Mouse (Mus musculus) hindbrain, embryonic 12.5 days (tissue): ENCODE measurements around the gene Arhgef38. TPM values are rescaled to one million over a fixed set of nuclear protein-coding genes. Genes with fewer than 3 reads are reported as not detected.

Source experiments
- ATAC-seq: fragments of 200-750 bp; cut with Nextera tagmentation; 2 replicates; pipeline ENCODE4 v1.8.0; 2017; ENCODE audit warnings: moderate TSS enrichment; ENCODE audit not compliant: low FRiP score
- H3K27ac ChIP-seq: fragments of 300-500 bp; sonication (generic); 2 replicates; pipeline ENCODE4 v1.5.1; 2016; ENCODE audit warnings: mild to moderate bottlenecking
- H3K27me3 ChIP-seq: fragments of 300-500 bp; sonication (generic); 2 replicates; pipeline ENCODE4 v1.6.1; 2016; ENCODE audit warnings: mild to moderate bottlenecking
- H3K36me3 ChIP-seq: fragments of 300-500 bp; sonication (generic); 2 replicates; pipeline ENCODE4 v1.6.1; 2016; ENCODE audit warnings: mild to moderate bottlenecking
- H3K4me1 ChIP-seq: fragments of 300-500 bp; sonication (generic); 2 replicates; pipeline ENCODE4 v1.6.1; 2016
- H3K4me2 ChIP-seq: fragments of 300-500 bp; sonication (generic); replicated peaks from 2 replicates; pipeline ENCODE4 v1.6.1; 2016; ENCODE audit warnings: mild to moderate bottlenecking
- H3K4me3 ChIP-seq: fragments of 300-500 bp; sonication (generic); 2 replicates; pipeline ENCODE4 v1.5.1; 2016; ENCODE audit warnings: mild to moderate bottlenecking
- H3K9ac ChIP-seq: fragments of 300-500 bp; sonication (generic); 2 replicates; pipeline ENCODE4 v1.6.1; 2016; ENCODE audit warnings: mild to moderate bottlenecking, moderate library complexity
- H3K9me3 ChIP-seq: fragments of 300-500 bp; sonication (generic); replicated peaks from 2 replicates; pipeline ENCODE4 v1.6.1; 2016; ENCODE audit warnings: mild to moderate bottlenecking
- WGBS: fragments of 180-500 bp; shearing (Covaris S2); methylation state at CpG from one replicate; pipeline ENCODE4 v1.1.7; 2016; 5-methylcytosine and 5-hydroxymethylcytosine counted together
- polyA plus RNA-seq: library from polyadenylated mRNA; unstranded; fragments of >200 nt; fragmentation: Nextera tagmentation; extraction: Ambion mirVana; gene quantifications from 2 replicates; pipeline ENCODE4 v1.2.1, GENCODE M21; 2016

Arhgef38 gene
- polyA plus RNA-seq, 1 experiment from 2014 or later = 0.53 TPM

DNA sequence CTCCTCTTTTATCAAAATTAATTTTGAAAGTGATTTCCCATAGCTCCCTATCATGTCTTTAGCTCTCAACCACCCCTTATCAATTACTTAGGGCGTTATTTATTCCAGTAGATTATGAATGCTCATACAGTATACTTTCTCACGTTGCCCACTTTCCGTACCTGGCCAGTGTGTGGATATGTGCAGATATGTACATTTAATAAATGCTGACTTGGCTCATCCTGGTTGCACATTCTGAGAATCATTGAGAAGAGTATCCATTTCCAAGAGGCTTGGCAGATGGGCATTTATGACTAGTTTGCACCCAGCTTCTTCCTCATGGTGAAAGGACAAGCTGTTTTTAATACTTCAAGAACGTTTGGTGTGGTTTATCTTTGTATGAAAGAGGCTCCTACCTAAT is 124.9 kb downstream of the Arhgef38 start:
- Histone ChIP-seq H3K4me2 (no peak overlapping the region), H3K4me3 (no peak overlapping the region), H3K9me3 (no peaks in the 10 kb centered on the region), H3K4me1 (no peaks in the 10 kb centered on the region), H3K27ac (no peak overlapping the region), H3K27me3 (no peaks in the 10 kb centered on the region), H3K9ac (no peak overlapping the region), H3K36me3 (peaks cover 38% of the 10 kb centered on the region)
- 93% methylated on average over 4 of the region's 4 CpGs for WGBS
- no peak for ATAC-seq

DNA sequence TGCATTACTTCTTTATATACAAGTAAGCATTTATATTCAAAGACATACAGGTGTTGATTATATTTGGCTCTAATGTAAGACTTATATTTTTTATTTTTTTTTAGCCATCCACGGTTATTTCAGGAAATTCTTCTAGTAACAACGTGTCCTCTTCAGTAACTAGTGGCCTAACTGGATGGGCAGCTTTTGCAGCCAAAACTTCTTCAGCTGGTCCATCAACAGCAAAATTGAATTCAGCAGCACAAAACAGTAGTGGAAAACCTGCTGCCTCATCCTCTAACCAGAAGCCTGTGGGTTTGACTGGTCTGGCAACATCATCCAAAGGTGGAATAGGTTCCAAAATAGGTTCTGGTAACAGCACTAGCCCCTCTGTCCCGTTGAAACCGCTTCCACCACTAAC is 126.0 kb downstream of the Arhgef38 start:
- H3K4me1 ChIP-seq = no peaks in the 10 kb centered on the region
- no peak overlapping the region for H3K4me3 ChIP-seq
- WGBS = 100% methylated on average over 4 of the region's 4 CpGs
- H3K27me3 ChIP-seq = no peaks in the 10 kb centered on the region
- H3K4me2 ChIP-seq = no peak overlapping the region
- H3K36me3 ChIP-seq = peaks cover 47% of the 10 kb centered on the region
- no peaks in the 10 kb centered on the region for H3K9me3 ChIP-seq
- H3K9ac ChIP-seq = no peak overlapping the region
- no peak for ATAC-seq
- H3K27ac ChIP-seq = no peak overlapping the region

DNA sequence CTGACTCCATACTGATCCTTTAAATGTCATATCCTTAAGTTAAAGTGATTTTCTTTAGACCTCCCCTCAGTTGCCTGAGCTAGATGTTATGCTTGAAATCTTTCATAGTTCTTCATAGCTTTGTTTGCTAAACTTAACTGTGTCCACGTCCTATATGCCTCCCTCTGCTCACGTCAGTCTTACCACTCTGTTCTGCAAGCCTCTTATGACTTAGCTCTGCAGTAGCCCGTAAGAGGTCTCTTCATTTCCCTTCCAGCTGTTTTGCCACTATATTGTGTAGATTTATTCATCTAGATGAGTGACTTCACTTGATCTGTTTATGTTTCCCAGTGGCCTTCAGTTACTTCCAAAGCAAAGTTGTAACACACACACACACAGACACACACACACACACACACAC is 130.3 kb downstream of the Arhgef38 start:
- Histone ChIP-seq H3K9me3 (no peaks in the 10 kb centered on the region), H3K4me1 (no peaks in the 10 kb centered on the region), H3K4me2 (no peak overlapping the region), H3K27ac (no peak overlapping the region), H3K9ac (no peak overlapping the region), H3K4me3 (no peak overlapping the region), H3K36me3 (peaks cover 60% of the 10 kb centered on the region), H3K27me3 (no peaks in the 10 kb centered on the region)
- WGBS = 94% methylated on average over 3 of the region's 3 CpGs
- ATAC-seq = no peak

DNA sequence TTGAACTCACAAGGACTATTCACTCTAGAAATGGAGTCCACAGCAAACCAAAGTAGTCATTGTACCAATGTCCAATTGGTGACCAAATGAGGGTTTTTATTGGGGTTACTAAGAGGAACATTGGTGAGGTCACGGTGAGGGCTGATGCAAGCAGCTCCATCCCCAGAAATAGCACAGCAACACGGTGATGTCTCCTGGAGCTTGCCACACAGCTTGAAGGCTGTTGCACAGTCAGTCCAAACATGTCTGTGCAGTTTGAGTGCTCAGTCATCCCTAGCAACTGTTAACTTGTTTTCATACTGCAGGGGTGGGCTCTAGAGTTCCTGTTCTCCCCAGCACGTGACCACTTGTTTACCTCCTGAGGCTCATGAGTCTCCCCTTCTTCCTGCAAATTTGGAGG is 131.0 kb downstream of the Arhgef38 start:
- Histone ChIP-seq H3K9ac (no peak overlapping the region), H3K9me3 (no peaks in the 10 kb centered on the region), H3K27me3 (no peaks in the 10 kb centered on the region), H3K4me2 (no peak overlapping the region), H3K4me1 (no peaks in the 10 kb centered on the region), H3K36me3 (peaks cover 60% of the 10 kb centered on the region), H3K27ac (no peak overlapping the region), H3K4me3 (no peak overlapping the region)
- ATAC-seq = no peak
- WGBS = 88% methylated on average over 3 of the region's 3 CpGs

DNA sequence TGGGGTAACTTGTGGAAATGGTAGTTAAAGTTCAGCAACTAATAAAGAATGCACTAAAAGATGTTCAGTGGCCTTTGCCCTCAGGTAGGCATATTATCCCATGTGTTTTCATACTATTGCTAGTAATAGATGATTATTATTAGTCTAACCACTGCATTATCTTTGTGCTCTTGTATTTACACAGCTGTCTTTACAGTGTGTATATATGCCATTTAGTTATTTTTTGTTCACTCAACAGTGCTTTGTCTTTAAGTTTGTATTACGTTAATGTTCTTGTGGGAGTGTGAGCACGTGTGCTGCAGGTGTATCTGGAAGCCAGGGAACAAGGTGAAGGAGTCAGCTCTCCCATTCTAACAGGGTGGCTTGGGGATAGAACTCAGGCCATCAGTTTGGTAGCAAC is 135.8 kb downstream of the Arhgef38 start:
- peaks cover 4% of the 10 kb centered on the region; the same call in 1 of the 2 replicates for H3K4me1 ChIP-seq
- 87% methylated on average over 2 of the region's 2 CpGs for WGBS
- no peaks in the 10 kb centered on the region for H3K27me3 ChIP-seq
- no peak for ATAC-seq
- H3K36me3 ChIP-seq = peaks cover 36% of the 10 kb centered on the region
- no peak overlapping the region for H3K4me3 ChIP-seq
- H3K27ac ChIP-seq = no peak overlapping the region
- no peak overlapping the region for H3K4me2 ChIP-seq
- H3K9ac ChIP-seq = no peak overlapping the region
- H3K9me3 ChIP-seq = no peaks in the 10 kb centered on the region

DNA sequence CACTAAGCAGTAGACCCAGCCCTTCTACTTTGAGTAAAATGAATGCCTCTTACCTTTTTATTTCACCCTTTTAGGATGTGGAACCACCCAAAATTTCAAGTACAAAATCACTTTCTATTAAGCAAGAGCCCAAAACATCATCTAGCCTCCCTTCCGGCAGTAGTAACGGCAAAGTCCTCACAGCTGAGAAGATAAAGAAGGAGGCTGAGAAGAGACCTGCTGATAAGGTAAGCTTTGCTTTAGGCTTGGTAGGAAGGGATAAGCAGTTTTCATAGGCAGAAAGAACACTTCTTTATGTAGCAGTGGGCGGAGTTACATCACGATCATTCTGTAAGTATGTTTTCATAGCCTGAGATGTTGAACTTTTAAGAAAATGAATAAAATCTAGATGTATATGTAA is 136.4 kb downstream of the Arhgef38 start:
- H3K4me1 ChIP-seq = peaks cover 8% of the 10 kb centered on the region
- no peak for ATAC-seq
- H3K27ac ChIP-seq = no peak overlapping the region
- H3K36me3 ChIP-seq = peaks cover 30% of the 10 kb centered on the region
- 96% methylated on average over 4 of the region's 4 CpGs for WGBS
- no peaks in the 10 kb centered on the region for H3K9me3 ChIP-seq
- no peak overlapping the region for H3K4me3 ChIP-seq
- H3K4me2 ChIP-seq = no peak overlapping the region
- no peaks in the 10 kb centered on the region for H3K27me3 ChIP-seq
- H3K9ac ChIP-seq = no peak overlapping the region

DNA sequence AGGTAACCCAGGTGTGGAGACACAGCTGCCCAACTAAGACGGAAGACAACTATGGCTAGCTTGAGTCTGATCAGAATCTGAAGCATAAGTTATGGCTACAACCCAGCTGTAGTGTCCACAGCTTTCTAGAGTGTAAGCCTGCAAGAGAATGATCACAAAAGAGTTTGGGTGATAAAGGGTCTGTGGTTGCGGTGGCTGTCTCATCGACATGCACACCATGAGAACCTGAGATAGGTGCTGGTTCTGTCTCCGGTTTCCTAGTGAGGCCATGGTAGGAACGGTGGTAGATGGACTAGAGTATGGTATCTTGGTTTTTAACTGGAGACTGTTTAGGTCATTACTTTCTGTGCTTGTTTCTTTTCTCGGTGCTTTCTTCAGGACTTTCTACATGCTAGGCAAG is 136.8 kb downstream of the Arhgef38 start:
- 94% methylated on average over 6 of the region's 6 CpGs for WGBS
- no peaks in the 10 kb centered on the region for H3K27me3 ChIP-seq
- no peak overlapping the region for H3K9ac ChIP-seq
- no peak overlapping the region for H3K27ac ChIP-seq
- H3K4me3 ChIP-seq = no peak overlapping the region
- peaks cover 12% of the 10 kb centered on the region for H3K4me1 ChIP-seq
- peaks cover 30% of the 10 kb centered on the region for H3K36me3 ChIP-seq
- no peak overlapping the region for H3K4me2 ChIP-seq
- ATAC-seq = no peak
- H3K9me3 ChIP-seq = no peaks in the 10 kb centered on the region

DNA sequence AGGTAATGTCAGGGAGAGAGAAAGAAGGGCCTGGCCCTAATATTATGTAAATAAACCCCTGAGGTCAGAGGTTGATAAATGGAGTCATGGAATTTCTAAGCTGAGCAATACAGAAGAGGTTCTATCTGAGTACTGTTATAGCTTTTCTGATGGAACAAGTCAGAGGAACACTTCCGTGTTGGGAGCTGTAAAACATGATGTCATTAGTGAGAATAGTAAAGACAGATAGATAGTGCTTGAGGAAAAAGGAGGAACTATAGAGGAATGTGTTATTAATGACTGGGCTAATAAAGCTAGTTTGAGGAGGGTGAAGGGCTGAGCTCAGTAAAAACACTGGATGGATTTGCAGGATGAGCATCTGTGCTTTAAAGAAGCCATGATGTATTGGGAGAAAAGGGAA is 140.4 kb downstream of the Arhgef38 start:
- H3K4me1 ChIP-seq = peaks cover 23% of the 10 kb centered on the region
- H3K9me3 ChIP-seq = no peaks in the 10 kb centered on the region
- ATAC-seq = no peak
- H3K27ac ChIP-seq = no peak overlapping the region
- H3K4me3 ChIP-seq = no peak overlapping the region
- H3K4me2 ChIP-seq = no peak overlapping the region
- H3K27me3 ChIP-seq = no peaks in the 10 kb centered on the region
- H3K36me3 ChIP-seq = peaks cover 18% of the 10 kb centered on the region
- no peak overlapping the region for H3K9ac ChIP-seq
- 78% methylated on average over 1 of the region's 1 CpGs for WGBS

DNA sequence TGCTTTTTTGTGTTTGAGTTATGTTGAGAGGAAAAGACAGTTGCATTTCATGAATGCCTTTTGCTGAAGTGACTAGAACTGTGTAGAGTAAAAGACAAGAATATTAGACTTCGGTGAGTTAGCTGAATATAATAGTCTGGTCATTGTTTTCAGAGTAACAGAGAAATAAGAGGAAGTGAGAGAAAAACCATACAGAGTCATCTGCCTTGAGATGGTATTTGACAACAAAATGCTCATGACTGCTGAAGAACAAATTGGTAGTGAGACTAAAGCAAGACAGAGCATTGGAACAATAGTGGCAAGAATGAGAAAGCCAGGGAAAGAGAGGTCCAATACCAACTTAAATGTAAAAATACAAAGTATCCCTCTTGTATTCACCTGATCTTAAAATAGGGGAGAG is 141.8 kb downstream of the Arhgef38 start:
- Histone ChIP-seq H3K27ac (no peak overlapping the region), H3K4me2 (peak overlapping the region; percentile 58), H3K9ac (peak overlapping the region; percentile 92), H3K4me3 (peak overlapping the region; percentile 92), H3K27me3 (no peaks in the 10 kb centered on the region), H3K9me3 (no peaks in the 10 kb centered on the region), H3K4me1 (peaks cover 23% of the 10 kb centered on the region), H3K36me3 (peaks cover 6% of the 10 kb centered on the region; the same call in 1 of the 2 replicates)
- 94% methylated on average over 1 of the region's 1 CpGs for WGBS
- ATAC-seq = no peak

DNA sequence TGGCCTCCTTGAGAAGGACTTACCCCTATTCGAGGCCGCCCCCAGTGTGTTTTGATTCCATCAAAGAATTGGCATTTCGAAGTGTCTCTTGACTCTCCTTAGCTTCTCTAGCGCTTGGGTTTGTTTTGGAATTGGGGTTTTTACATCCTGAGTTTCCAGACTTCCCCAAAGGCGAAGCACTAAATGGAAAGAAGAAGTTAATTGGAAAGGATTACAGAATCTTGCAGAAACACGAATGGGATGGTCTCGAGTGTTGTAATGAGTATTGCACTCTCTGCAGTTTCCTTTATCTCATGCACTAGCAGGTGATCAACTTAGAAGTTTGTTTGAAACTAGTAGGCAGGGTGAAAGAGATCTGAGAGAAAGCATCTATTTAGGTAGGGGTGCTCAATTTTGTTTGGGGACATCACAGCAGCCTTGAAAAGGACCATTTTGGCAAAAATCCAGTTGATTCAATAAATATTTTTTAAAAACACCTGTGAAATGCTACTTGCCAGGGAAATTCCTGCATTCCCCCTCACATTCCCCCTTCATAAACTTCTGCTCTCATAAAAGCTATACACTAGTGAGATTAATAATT is 142.4 kb downstream of the Arhgef38 start:
- Histone ChIP-seq H3K9ac (peak overlapping the region; percentile 92), H3K9me3 (no peaks in the 10 kb centered on the region), H3K36me3 (0 out of 2 replicates have a peak, but pooled peaks cover 4% of the 10 kb centered on the region), H3K4me3 (peak overlapping the region; percentile 92), H3K4me2 (peak overlapping the region; percentile 58), H3K27me3 (no peaks in the 10 kb centered on the region), H3K4me1 (peaks cover 23% of the 10 kb centered on the region), H3K27ac (peak overlapping the region; percentile 97)
- under 1% methylated on average over 7 of the region's 7 CpGs for WGBS
- ATAC-seq = no peak

DNA sequence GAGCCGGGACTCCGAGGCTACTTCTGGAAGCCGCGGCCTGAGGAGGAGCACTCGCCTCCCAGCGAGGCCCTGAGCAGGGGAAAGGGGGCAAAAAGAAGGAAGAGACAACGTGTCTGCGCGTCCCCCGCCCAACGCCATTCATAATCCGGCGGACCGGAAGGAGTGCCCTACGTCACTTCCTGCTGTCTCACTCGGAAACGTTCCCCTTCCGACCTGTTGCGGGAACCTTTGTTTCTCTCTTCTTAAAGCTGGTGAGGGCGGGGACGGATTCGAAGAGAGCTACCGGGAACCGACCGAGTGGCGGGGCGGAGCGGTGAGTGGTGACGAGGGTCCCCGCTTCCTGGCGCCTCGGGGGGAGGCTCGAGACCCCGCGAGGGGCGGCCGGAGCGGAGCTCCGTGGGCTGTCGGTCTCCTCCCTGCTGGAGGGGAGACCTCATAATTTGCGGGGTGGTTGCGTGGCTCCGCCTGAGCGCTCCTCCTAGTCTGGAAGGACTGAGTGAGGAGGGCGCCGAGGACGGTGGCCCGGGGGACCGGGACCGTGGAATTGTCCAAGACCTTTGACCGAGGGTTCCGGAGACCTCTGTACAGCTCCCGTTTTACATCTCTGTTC is 143.0 kb downstream of the Arhgef38 start, which contains the start of the genes Ints12 and Gstcd:
TSS of gene Ints12 (plus strand) at position 177 of the 610 bp plus-strand sequence.
TSS of gene Gstcd (minus strand) at position 370 of the 610 bp plus-strand sequence.
- ATAC-seq = peak; percentile 98
- 0 out of 2 replicates have a peak, but pooled peaks cover 1% of the 10 kb centered on the region for H3K36me3 ChIP-seq
- H3K27ac ChIP-seq = peak within 1 kb of the TSS; percentile 97
- H3K4me3 ChIP-seq = peak within 1 kb of the TSS; percentile 92
- H3K4me2 ChIP-seq = peak within 1 kb of the TSS; percentile 60
- under 1% methylated on average over 50 of the region's 53 CpGs for WGBS
- no peaks in the 10 kb centered on the region for H3K9me3 ChIP-seq
- H3K9ac ChIP-seq = peak within 1 kb of the TSS; percentile 92
- peaks cover 23% of the 10 kb centered on the region for H3K4me1 ChIP-seq
- no peaks in the 10 kb centered on the region for H3K27me3 ChIP-seq

DNA sequence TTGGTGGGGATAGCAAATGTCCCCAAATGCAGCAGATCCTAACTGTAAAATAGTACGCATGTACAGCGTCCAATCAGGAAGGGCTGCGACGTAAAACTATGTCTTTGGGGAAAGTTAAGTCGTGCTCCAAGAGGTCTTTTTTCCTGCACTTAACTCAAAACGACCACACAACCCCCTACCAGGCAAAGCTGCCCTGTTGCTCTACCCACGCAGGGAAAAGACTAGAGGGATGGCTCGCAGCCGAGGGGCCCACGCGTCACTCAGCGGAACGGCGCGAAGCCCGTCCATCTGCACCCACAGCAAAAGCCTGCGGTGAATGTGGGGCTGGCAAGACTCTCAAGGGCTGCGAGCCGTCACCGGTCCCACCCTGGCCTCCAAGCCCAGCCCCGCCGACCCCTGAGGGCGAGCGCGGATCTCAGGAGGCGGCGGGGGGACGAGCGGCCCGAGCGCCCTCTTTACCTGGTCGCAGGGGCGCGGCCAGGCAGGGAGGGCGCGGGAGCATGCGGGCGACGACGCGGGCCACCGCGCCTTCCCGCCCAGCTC is 143.6 kb downstream of the Arhgef38 start:
- ATAC-seq = peak; percentile 18; the same call in 1 of the 2 replicates
- WGBS = under 1% methylated on average over 44 of the region's 44 CpGs
- Histone ChIP-seq H3K4me2 (peak overlapping the region; percentile 60), H3K36me3 (no peaks in the 10 kb centered on the region), H3K4me3 (peak overlapping the region; percentile 92), H3K9ac (peak overlapping the region; percentile 92), H3K27ac (peak overlapping the region; percentile 97), H3K27me3 (no peaks in the 10 kb centered on the region), H3K9me3 (no peaks in the 10 kb centered on the region), H3K4me1 (peaks cover 23% of the 10 kb centered on the region)
